Mouse (Mus musculus) heart, postnatal 14 days (tissue): ENCODE results near the gene B130006D01Rik. TPM values are rescaled to one million over a fixed set of nuclear protein-coding genes. Genes with fewer than 3 reads are reported as not detected.
"Not testable (repeated sequence)": the region's sequence is repeated elsewhere in the genome, so short reads cannot be mapped to it uniquely, and the experiment has no call there.

Source experiments
- DNase-seq, 2 experiments: peaks; one replicate each; pipeline ENCODE4 v3.0.0; 2021 to 2022
- intact Hi-C: fragments of 180-260 bp; cut with DNase I; formaldehyde crosslinking; loops from one replicate; pipeline ENCODE4 v1.15.1; 2025
- total RNA-seq, 2 experiments: library from RNA; stranded (reverse); gene quantifications; 2 replicates each; pipeline ENCODE4 v1.2.3; 2021

Gene B130006D01Rik
- total RNA-seq, 2 experiments from 2014 or later: 0.53 to 0.61 TPM

- DNase-seq: peak; percentile 86 to 88
- intact Hi-C loops: loop anchor here (2.0 kb wide), 1 partner anchor 22 kb away; no protein-coding TSS in a partner anchor
Measured at GRCm38 (mm10) chr11:95712563-95713224, 10.7 kb upstream of the B130006D01Rik start, which contains the start of gene Zfp652. Gene Zfp652, plus strand, starts transcription at chr11:95712673.

- peak in 1 of 2 experiments; percentile 64 for DNase-seq
Measured at GRCm38 (mm10) chr11:95713225-95713810, 10.1 kb upstream of the B130006D01Rik start.

GRCm38 (mm10) chr11:95713811-95714241, 9.6 kb upstream of the B130006D01Rik start:
- DNase-seq: peak in 1 of 2 experiments; percentile 14
- intact Hi-C loops: loop anchor here (2.0 kb wide), 1 partner anchor 23 kb away; no protein-coding TSS in a partner anchor

More at GRCm38 (mm10) chr11:95713225-95713810, 10.1 kb upstream of the B130006D01Rik start:
- intact Hi-C loops: loop anchor here (2.0 kb wide), 1 partner anchor 23 kb away; no protein-coding TSS in a partner anchor

DNA sequence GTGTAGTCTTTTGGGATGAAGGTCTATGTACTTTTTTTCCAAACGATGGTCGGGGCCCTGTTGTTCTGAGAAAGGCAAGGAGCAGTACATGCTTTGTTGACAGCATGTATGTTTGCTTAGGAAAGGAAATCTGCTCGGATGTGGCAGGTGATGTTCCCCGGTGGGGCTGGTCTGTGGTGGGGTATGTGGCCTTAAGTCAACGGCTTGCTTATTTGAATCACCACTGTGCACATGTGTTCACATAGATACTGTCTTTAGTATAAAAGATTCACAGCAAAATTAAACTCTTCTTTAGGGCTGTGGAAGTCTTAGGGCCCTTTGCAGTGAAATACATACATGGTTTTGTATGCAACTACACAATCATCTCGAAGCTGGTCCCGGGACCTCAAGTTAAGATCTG, 9.0 kb upstream of the B130006D01Rik start:
- no peak for DNase-seq
- intact Hi-C loops: no loop called here

DNA sequence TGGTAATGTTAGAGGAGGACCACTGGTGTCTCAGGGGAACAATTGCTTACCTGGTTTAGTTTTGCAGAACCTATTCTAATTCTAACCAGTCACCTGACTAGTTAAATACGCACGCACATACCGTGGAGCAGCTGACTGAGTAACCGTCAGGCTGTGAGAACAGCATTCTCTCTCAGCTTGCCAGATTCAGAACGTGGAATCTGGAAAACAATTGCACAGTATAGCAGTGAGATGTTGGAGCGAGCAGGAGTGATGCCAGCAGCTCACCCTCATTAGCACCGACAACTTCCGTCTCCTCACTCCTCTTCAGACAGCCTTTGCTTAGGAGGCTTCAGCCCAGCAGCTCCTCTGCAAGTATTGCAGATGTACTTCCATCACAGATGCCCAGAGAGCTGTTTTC, 7.3 kb upstream of the B130006D01Rik start:
- DNase-seq: no peak
- intact Hi-C loops: no loop called here

DNA sequence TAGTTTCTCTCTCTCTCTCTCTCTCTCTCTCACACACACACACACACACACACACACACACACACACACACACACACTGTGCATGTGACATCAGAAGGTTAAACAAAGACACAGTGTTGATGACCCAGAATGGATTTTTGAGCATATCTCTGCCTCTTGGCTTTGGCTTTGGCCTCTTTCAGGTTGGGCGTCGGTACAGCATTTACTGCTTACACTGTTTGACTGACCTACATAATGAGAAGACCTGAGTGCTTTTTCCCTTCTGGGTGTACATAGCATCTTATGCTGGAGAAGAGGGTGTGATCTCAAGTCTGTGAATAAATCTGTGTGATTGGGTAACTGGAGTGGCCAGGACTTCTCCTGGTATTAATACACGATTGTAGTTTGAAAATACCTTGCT, 4.0 kb upstream of the B130006D01Rik start:
- peak in 1 of 2 experiments; percentile 17 for DNase-seq
- intact Hi-C loops: no loop called here

DNA sequence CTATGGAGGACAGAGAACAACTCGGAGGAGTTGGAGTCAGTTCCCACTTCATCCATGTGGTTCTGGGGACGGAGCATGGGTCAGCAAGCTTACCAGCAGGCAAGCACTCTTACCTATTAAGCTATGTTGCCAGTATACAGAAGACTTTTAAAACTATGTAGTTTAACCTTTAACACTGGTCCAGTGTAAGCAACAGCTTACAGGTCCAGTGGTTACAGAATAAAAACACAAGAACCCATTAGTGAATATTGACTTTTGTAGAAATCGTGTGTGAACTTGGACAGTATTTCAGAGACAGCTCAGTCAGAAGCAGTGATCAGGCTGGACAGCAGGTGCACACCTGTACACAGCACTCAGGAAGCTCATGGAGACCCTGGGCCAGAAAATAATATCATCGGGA, 1.1 kb downstream of the B130006D01Rik start:
- intact Hi-C loops: no loop called here
- no peak for DNase-seq

GRCm38 (mm10) chr11:95726156-95726555, 2.8 kb downstream of the B130006D01Rik start:
- no peak for DNase-seq
- intact Hi-C loops: no loop called here

- DNase-seq: no peak
- intact Hi-C loops: no loop called here
Measured at GRCm38 (mm10) chr11:95727947-95728346, 4.6 kb downstream of the B130006D01Rik start.

DNA sequence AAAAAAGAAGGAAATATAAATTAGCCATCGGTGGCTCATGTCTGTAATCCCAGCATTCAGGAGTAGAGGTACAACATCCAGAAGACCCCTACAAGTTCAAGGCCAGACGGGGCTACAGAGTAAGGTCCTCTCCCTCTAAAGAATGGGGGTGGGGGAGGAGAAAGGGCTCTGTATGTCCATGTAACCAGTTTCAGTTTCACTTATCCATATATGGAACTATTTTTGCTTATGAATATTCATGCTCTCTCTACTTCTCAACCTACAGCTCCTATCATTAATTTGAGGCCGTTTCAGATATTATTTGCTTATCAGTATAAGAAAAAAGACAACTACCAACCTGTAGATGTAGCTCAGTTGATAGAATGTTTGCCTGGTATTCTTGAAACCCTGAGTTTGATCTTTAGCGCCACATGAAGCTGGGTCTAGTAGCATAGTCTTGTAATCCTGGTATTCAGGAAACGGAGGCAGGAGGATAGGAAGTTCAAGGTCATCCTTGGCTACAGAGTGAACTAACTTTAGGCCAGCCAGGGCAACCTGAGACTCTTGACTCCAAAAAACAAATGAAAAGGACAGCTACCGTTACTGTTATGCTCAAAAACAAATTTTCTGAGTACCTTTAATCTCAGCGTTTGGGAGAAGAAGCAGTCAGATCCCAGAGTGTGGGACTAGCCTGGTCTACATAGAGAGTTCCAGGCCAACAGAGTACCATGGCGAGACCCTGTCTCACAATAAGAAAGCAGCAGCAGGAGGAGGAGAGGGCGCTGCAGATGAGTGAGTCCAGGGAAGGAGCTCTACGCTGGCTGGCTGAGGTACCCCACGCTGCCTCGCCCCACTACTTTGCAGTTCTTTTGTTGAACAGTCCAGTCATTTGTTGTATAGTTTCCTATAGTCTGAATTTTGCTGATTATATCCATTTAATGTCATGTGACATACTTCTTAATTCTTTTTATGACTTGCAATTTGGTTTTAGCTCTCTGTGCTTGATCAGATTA, 5.8 kb downstream of the B130006D01Rik start:
- no peak for DNase-seq
- intact Hi-C loops: no loop called here

GRCm38 (mm10) chr11:95734485-95734884, 11.1 kb downstream of the B130006D01Rik start:
- no peak for DNase-seq
- intact Hi-C loops: no loop called here

DNA sequence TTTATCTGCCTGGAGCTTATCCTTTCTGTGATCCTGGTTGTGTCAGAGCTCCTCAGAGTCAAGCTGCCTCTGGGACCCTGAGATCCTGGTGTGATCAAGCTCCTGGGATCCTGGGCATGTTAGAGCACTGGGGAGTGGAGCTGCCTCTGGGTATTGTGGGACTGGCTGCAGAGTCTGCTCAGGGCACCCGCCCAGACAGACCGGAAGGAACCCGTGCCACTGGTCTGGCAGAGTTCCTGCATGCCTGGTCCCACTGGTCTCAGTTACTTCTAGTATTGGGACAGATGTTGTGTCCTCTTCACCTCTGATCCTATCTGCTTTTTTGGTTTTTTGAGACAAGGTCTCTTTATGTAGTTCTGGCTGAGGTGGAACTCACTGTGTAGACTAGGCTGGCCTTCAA, 14.4 kb downstream of the B130006D01Rik start:
- peak; percentile 13 to 23 for DNase-seq
- intact Hi-C loops: no loop called here

DNA sequence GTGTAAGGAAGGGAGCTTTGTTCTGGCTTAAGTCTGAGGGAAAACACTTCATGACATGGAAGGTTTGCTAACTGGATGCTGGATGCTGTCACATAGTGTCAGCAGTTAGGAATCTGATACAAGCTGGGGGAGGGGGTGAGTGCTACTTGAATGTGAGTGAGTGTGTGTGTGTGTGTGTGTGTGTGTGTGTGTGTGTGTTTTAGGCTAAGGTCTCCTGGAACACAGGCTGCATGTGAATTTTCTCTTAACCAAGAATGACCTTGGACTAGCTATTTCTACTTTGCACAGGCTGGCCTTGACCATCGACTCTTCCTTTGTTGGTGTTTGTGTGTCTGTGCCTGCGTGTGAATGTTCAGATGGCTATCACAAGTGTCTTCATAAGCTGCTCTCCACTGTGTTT, 21.1 kb downstream of the B130006D01Rik start:
- DNase-seq: no peak
- intact Hi-C loops: no loop called here

GRCm38 (mm10) chr11:95746821-95747220, 23.4 kb downstream of the B130006D01Rik start:
- intact Hi-C loops: no loop called here
- no peak for DNase-seq

GRCm38 (mm10) chr11:95748331-95748730, 24.9 kb downstream of the B130006D01Rik start:
- intact Hi-C loops: no loop called here
- DNase-seq: no peak

DNA sequence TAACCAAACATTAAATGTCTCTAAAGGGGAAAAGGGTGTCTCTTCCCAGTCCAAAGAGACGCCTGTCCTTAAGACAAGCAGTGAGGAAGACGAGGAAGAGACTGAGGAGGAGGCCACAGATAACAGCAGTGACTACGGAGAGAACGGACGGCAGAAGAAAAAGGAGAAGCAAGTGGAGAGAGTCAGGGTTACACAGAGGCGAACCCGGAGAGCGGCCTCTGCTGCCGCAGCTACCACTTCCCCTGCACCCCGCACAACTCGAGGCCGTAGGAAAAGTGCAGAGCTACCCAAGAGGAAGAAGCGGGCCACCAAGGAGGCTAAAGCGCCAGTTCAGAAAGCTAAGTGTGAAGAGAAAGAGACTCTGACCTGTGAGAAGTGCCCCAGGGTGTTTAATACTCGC, 26.2 kb downstream of the B130006D01Rik start:
- intact Hi-C loops: loop anchor here (1.0 to 5.0 kb wide), 2 partner anchors 63 to 217 kb away; no protein-coding TSS in a partner anchor
- peak in 1 of 2 experiments; percentile 23 for DNase-seq

- intact Hi-C loops: loop anchor here (1.0 to 5.0 kb wide), 2 partner anchors 65 to 219 kb away; no protein-coding TSS in a partner anchor
- DNase-seq: peak; percentile 79 to 91
Measured at GRCm38 (mm10) chr11:95750995-95751394, 27.6 kb downstream of the B130006D01Rik start.

DNA sequence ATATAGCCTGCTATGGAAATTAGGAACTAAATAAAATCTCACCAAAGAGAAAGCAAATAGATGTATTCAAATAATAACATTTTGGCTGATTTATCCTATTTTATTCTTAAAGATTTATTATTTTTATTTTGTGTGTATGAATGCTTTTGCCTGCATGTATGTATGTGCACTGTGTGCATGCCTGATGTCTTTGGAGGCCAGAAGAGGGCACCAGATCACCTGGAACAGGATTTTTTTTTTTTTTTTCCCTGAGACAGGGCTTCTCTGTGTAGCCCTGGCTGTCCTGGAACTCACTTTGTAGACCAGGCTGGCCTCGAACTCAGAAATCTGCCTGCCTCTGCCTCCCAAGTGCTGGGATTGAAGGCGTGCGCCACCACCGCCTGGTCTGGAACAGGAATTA, 31.8 kb downstream of the B130006D01Rik start:
- DNase-seq, intact Hi-C loops: not testable (repeated sequence)

- intact Hi-C loops: no loop called here
- DNase-seq: no peak
Measured at GRCm38 (mm10) chr11:95760521-95760920, 37.1 kb downstream of the B130006D01Rik start.

DNA sequence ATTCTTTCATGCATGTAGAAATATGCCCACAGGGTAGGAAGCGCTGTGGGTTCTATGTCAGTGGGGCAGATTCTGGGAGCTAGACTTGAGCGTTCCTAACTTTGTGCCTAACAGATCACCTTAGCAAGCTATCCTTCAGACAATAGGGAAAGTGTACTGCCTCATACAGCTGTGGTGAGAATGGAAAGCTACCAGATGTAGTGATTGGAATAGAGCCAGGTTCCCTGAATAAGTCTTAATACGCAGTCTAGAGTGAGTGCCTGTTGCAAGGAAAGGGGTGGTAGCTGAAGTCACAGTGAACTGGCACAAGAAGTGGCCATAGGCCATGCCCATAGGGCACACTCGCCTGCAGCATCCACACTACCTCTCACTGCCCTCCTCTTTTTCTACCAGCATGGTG, 39.6 kb downstream of the B130006D01Rik start:
- no peak for DNase-seq
- intact Hi-C loops: no loop called here
